Mouse (Mus musculus): ENCODE results near the gene Barx2.

GRCm38 (mm10) chr9:31912921-31913738 lies at the start of gene Barx2:
- TF ChIP-seq GATA1 (IDR thresholded peaks at IDR 0.05; ENCODE audit: borderline replicate concordance, low read length): no peak
- no peak for TF ChIP-seq FLI1 (IDR thresholded peaks at IDR 0.05; ENCODE audit: low read length)
